Mouse (Mus musculus) kidney, adult 8-10 months (tissue): ENCODE data around the gene Ntm.

Source experiments
- DNase-seq, 2 experiments: peaks; one replicate each; pipeline ENCODE4 v3.0.0; 2022

The Ntm gene

GRCm38 (mm10) chr9:29558915-29559314 is 404.0 kb downstream of the Ntm start:
- DNase-seq = no peak

GRCm38 (mm10) chr9:29550582-29550981 is 412.4 kb downstream of the Ntm start:
- no peak for DNase-seq

GRCm38 (mm10) chr9:29550107-29550506 is 412.8 kb downstream of the Ntm start:
- DNase-seq = no peak

GRCm38 (mm10) chr9:29536415-29536814 is 426.5 kb downstream of the Ntm start:
- DNase-seq = no peak

GRCm38 (mm10) chr9:29534773-29535172 is 428.2 kb downstream of the Ntm start:
- DNase-seq = no peak

GRCm38 (mm10) chr9:29534304-29534703 is 428.6 kb downstream of the Ntm start:
- no peak for DNase-seq

GRCm38 (mm10) chr9:29533556-29533955 is 429.4 kb downstream of the Ntm start:
- no peak for DNase-seq

- no peak for DNase-seq
Observed at GRCm38 (mm10) chr9:29531147-29531917, 431.6 kb downstream of the Ntm start.

GRCm38 (mm10) chr9:29524109-29524508 is 438.8 kb downstream of the Ntm start:
- no peak for DNase-seq

- DNase-seq = no peak
Observed at GRCm38 (mm10) chr9:29523221-29523620, 439.7 kb downstream of the Ntm start.

GRCm38 (mm10) chr9:29519181-29519580 is 443.8 kb downstream of the Ntm start:
- no peak for DNase-seq

GRCm38 (mm10) chr9:29516688-29517087 is 446.3 kb downstream of the Ntm start:
- DNase-seq = no peak

- DNase-seq = no peak
Observed at GRCm38 (mm10) chr9:29514588-29515356, 448.2 kb downstream of the Ntm start.

- no peak for DNase-seq
Observed at GRCm38 (mm10) chr9:29496002-29496401, 466.9 kb downstream of the Ntm start.

GRCm38 (mm10) chr9:29482272-29482671 is 480.7 kb downstream of the Ntm start:
- no peak for DNase-seq

GRCm38 (mm10) chr9:29479051-29479450 is 483.9 kb downstream of the Ntm start:
- no peak for DNase-seq

GRCm38 (mm10) chr9:29477219-29477618 is 485.7 kb downstream of the Ntm start:
- DNase-seq = no peak

GRCm38 (mm10) chr9:29473418-29473817 is 489.5 kb downstream of the Ntm start:
- no peak for DNase-seq

GRCm38 (mm10) chr9:29472226-29472625 is 490.7 kb downstream of the Ntm start:
- no peak for DNase-seq

GRCm38 (mm10) chr9:29464756-29465155 is 498.2 kb downstream of the Ntm start:
- DNase-seq = no peak

- no peak for DNase-seq
Observed at GRCm38 (mm10) chr9:29462970-29463593, 499.9 kb downstream of the Ntm start.

GRCm38 (mm10) chr9:29457976-29458572 is 504.9 kb downstream of the Ntm start:
- DNase-seq = peak; percentile 6 to 55

- no peak for DNase-seq
Observed at GRCm38 (mm10) chr9:29456014-29456413, 506.9 kb downstream of the Ntm start.
